Mouse (Mus musculus) lung, embryonic 16.5 days (tissue): ENCODE results near the gene Vegfc. TPM values are rescaled to one million over a fixed set of nuclear protein-coding genes. Genes with fewer than 3 reads are reported as not detected.
A peak's percentile ranks its signal among the peaks of the same experiment; 100 is the strongest.

Source experiments
- ATAC-seq: fragments of 200-750 bp; cut with Nextera tagmentation; 2 replicates; pipeline ENCODE4 v1.8.0; 2017; ENCODE audit warnings: low read depth, mild to moderate bottlenecking, moderate library complexity
- H3K27ac ChIP-seq: fragments of 300-500 bp; sonication (generic); 2 replicates; pipeline ENCODE4 v1.5.1; 2014; ENCODE audit warnings: mild to moderate bottlenecking, control low read depth, low read length
- H3K27me3 ChIP-seq: fragments of 300-500 bp; sonication (generic); 2 replicates; pipeline ENCODE4 v1.6.1; 2014; ENCODE audit warnings: low read depth, low read length, mixed read lengths; ENCODE audit not compliant: control insufficient read depth, insufficient read depth
- H3K36me3 ChIP-seq: fragments of 300-500 bp; sonication (generic); 2 replicates; pipeline ENCODE4 v1.6.1; 2014; ENCODE audit warnings: low read length; ENCODE audit not compliant: control insufficient read depth, insufficient read depth
- H3K4me1 ChIP-seq: fragments of 300-500 bp; sonication (generic); replicated peaks from 2 replicates; pipeline ENCODE4 v1.6.1; 2014; ENCODE audit warnings: low read length, mixed read lengths; ENCODE audit not compliant: control insufficient read depth, insufficient read depth
- H3K4me2 ChIP-seq: fragments of 300-500 bp; sonication (generic); 2 replicates; pipeline ENCODE4 v1.6.1; 2014; ENCODE audit warnings: low read depth, low read length, control low read depth
- H3K4me3 ChIP-seq: fragments of 300-500 bp; sonication (generic); 2 replicates; pipeline ENCODE4 v1.5.1; 2014; ENCODE audit warnings: mild to moderate bottlenecking, low read length, control low read depth
- H3K9ac ChIP-seq: fragments of 300-500 bp; sonication (generic); 2 replicates; pipeline ENCODE4 v1.6.1; 2014; ENCODE audit warnings: low read length, control low read depth
- H3K9me3 ChIP-seq: fragments of 300-500 bp; sonication (generic); 2 replicates; pipeline ENCODE4 v1.6.1; 2016; ENCODE audit warnings: low read length; ENCODE audit not compliant: control insufficient read depth
- WGBS: fragments of 180-500 bp; shearing (Covaris S2); extraction: QIAGEN DNeasy Blood & Tissue Kit; methylation state at CpG from one replicate; pipeline ENCODE4 v1.1.7; 2014; 5-methylcytosine and 5-hydroxymethylcytosine counted together
- polyA plus RNA-seq: library from polyadenylated mRNA; unstranded; fragments of >200 nt; fragmentation: Nextera tagmentation; extraction: Ambion mirVana; gene quantifications from 2 replicates; pipeline ENCODE4 v1.2.1, GENCODE M21; 2015

Vegfc gene
- polyA plus RNA-seq, 1 experiment from 2014 or later, result 5.7 TPM

- 69% methylated on average over 1 of the region's 1 CpGs for WGBS
- no peak for ATAC-seq
Observed at GRCm38 (mm10) chr8:54122345-54122744, 44.9 kb downstream of the Vegfc start.

GRCm38 (mm10) chr8:54130558-54130957 lies 53.2 kb downstream of the Vegfc start:
- Histone ChIP-seq H3K27ac (no peak overlapping the region), H3K4me1 (no peaks in the 10 kb centered on the region), H3K36me3 (no peaks in the 10 kb centered on the region), H3K9me3 (no peaks in the 10 kb centered on the region), H3K4me3 (no peak overlapping the region), H3K27me3 (no peaks in the 10 kb centered on the region), H3K4me2 (no peak overlapping the region), H3K9ac (no peak overlapping the region)
- WGBS, result 83% methylated on average over 2 of the region's 2 CpGs
- no peak for ATAC-seq

More at GRCm38 (mm10) chr8:54122345-54122744, 44.9 kb downstream of the Vegfc start:
- no peaks in the 10 kb centered on the region for H3K36me3 ChIP-seq
- no peak overlapping the region for H3K4me3 ChIP-seq
- H3K4me1 ChIP-seq, result no peaks in the 10 kb centered on the region
- no peaks in the 10 kb centered on the region for H3K27me3 ChIP-seq
- H3K27ac ChIP-seq, result no peak overlapping the region
- no peak overlapping the region for H3K9ac ChIP-seq
- H3K4me2 ChIP-seq, result no peak overlapping the region
- no peaks in the 10 kb centered on the region for H3K9me3 ChIP-seq

- H3K4me1 ChIP-seq, result no peaks in the 10 kb centered on the region
- H3K27ac ChIP-seq, result no peak overlapping the region
- H3K9ac ChIP-seq, result no peak overlapping the region
- H3K4me2 ChIP-seq, result no peak overlapping the region
- no peak overlapping the region for H3K4me3 ChIP-seq
- H3K36me3 ChIP-seq, result no peaks in the 10 kb centered on the region
- H3K27me3 ChIP-seq, result no peaks in the 10 kb centered on the region
- ATAC-seq, result no peak
- H3K9me3 ChIP-seq, result no peaks in the 10 kb centered on the region
- WGBS, result 56% methylated on average over 4 of the region's 4 CpGs
Observed at GRCm38 (mm10) chr8:54153240-54153639, 75.8 kb downstream of the Vegfc start.

DNA sequence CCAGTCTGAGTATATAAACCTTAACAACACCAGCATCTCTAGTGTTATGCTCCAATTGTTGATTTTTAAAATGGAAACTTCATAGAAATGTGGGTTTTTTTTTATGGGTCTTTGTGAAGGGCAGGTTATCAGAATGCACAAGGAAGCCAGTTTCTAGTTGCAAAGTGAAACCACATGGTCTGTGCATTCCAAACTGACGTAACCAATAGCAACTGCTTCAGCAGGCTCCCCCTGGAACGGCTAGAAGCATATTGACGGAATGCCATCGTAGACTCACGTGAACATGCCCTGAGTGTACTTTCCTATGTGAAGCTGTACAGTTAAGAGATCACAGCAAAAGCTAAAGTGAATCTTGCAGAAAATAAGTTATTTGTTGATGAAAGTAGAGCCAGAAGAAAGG lies 86.1 kb downstream of the Vegfc start:
- WGBS, result 20% methylated on average over 5 of the region's 5 CpGs
- no peak overlapping the region for H3K4me3 ChIP-seq
- H3K27me3 ChIP-seq, result no peaks in the 10 kb centered on the region
- no peak overlapping the region for H3K27ac ChIP-seq
- no peaks in the 10 kb centered on the region for H3K9me3 ChIP-seq
- H3K4me2 ChIP-seq, result peak overlapping the region; percentile 25; the same call in 1 of the 2 replicates
- ATAC-seq, result peak; percentile 51; the same call in 1 of the 2 replicates
- no peaks in the 10 kb centered on the region for H3K36me3 ChIP-seq
- peaks cover 7% of the 10 kb centered on the region; the same call in 1 of the 2 replicates for H3K4me1 ChIP-seq
- H3K9ac ChIP-seq, result no peak overlapping the region

DNA sequence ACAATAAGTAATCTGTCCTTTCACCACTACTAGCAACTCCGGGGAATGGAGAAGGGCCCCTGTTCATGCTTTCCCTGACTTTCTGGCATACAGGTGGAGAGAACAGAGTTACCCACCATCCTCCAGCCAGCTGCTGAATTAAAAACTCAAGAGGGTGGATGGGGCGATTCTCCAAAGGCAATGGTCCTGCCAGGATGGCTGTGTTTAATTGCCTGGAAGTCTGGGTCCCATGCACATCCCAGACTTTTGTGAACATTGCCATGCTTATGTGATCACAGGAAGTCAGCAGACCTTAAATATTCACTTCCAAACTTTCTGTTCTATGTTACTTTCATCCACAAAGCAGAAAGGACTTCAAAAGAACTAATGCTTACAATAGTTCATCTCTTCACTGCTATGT lies 107.9 kb downstream of the Vegfc start:
- 83% methylated on average over 2 of the region's 2 CpGs for WGBS
- no peaks in the 10 kb centered on the region for H3K9me3 ChIP-seq
- ATAC-seq, result no peak
- H3K27ac ChIP-seq, result no peak overlapping the region
- H3K36me3 ChIP-seq, result no peaks in the 10 kb centered on the region; the same call in 1 of the 2 replicates
- H3K27me3 ChIP-seq, result no peaks in the 10 kb centered on the region
- H3K4me1 ChIP-seq, result no peaks in the 10 kb centered on the region
- H3K9ac ChIP-seq, result no peak overlapping the region
- H3K4me2 ChIP-seq, result no peak overlapping the region
- no peak overlapping the region for H3K4me3 ChIP-seq

DNA sequence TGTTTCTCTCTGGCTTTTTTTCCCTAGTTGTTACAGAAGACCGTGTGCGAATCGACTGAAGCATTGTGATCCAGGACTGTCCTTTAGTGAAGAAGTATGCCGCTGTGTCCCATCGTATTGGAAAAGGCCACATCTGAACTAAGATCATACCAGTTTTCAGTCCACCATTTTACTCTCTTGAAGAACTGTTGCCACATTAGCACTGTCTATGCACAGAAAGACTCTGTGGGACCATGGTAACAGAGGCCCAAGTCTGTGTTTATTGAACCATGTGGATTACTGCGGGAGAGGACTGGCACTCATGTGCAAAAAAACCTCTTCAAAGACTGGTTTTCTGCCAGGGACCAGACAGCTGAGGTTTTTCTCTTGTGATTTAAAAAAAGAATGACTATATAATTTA lies 108.5 kb downstream of the Vegfc start:
- H3K4me2 ChIP-seq, result no peak overlapping the region
- no peaks in the 10 kb centered on the region for H3K9me3 ChIP-seq
- ATAC-seq, result no peak
- no peaks in the 10 kb centered on the region for H3K4me1 ChIP-seq
- WGBS, result 92% methylated on average over 6 of the region's 6 CpGs
- H3K4me3 ChIP-seq, result no peak overlapping the region
- H3K9ac ChIP-seq, result no peak overlapping the region
- no peak overlapping the region for H3K27ac ChIP-seq
- no peaks in the 10 kb centered on the region for H3K27me3 ChIP-seq
- H3K36me3 ChIP-seq, result no peaks in the 10 kb centered on the region; the same call in 1 of the 2 replicates

DNA sequence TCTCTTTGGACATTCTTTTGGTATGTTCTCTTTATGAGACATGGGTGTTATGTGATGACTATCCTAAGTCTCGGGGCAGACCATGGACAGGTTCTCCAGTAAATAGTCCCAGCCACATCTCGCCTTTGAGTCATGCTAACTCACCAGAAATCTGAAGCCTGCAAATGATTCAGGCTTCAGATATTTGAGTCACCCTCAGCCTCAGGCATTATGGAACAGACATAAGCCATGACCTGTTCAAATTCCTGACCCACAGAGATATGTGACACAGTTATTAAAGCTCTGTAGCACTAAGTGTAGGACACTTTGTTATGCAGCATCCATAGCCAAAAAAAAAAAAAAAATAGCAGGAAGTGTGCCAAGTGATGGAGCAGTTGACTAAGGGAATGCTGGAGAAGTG lies 138.8 kb downstream of the Vegfc start:
- WGBS, result 72% methylated on average over 2 of the region's 2 CpGs
- H3K4me2 ChIP-seq, result no peak overlapping the region
- H3K27ac ChIP-seq, result no peak overlapping the region
- H3K9ac ChIP-seq, result no peak overlapping the region
- no peak overlapping the region for H3K4me3 ChIP-seq
- H3K36me3 ChIP-seq, result no peaks in the 10 kb centered on the region
- no peaks in the 10 kb centered on the region for H3K9me3 ChIP-seq
- no peak for ATAC-seq
- no peaks in the 10 kb centered on the region for H3K4me1 ChIP-seq
- H3K27me3 ChIP-seq, result no peaks in the 10 kb centered on the region

GRCm38 (mm10) chr8:54228801-54229204 lies 151.4 kb downstream of the Vegfc start:
- ATAC-seq, result no peak
- no peaks in the 10 kb centered on the region for H3K36me3 ChIP-seq
- no peak overlapping the region for H3K9ac ChIP-seq
- H3K27me3 ChIP-seq, result no peaks in the 10 kb centered on the region
- WGBS, result 53% methylated on average over 1 of the region's 1 CpGs
- H3K4me2 ChIP-seq, result no peak overlapping the region
- H3K9me3 ChIP-seq, result no peaks in the 10 kb centered on the region
- no peak overlapping the region for H3K4me3 ChIP-seq
- no peaks in the 10 kb centered on the region for H3K4me1 ChIP-seq
- no peak overlapping the region for H3K27ac ChIP-seq

GRCm38 (mm10) chr8:54230638-54231037 lies 153.2 kb downstream of the Vegfc start:
- Histone ChIP-seq H3K27me3 (no peaks in the 10 kb centered on the region), H3K9ac (no peak overlapping the region), H3K4me3 (no peak overlapping the region), H3K27ac (no peak overlapping the region), H3K4me2 (no peak overlapping the region), H3K9me3 (no peaks in the 10 kb centered on the region), H3K36me3 (no peaks in the 10 kb centered on the region), H3K4me1 (no peaks in the 10 kb centered on the region)
- ATAC-seq, result no peak
- whole genome bisulfite sequencing, result 93% methylated on average over 1 of the region's 1 CpGs

- WGBS, result 67% methylated on average over 6 of the region's 6 CpGs
- Histone ChIP-seq H3K27me3 (no peaks in the 10 kb centered on the region), H3K36me3 (no peaks in the 10 kb centered on the region), H3K4me2 (no peak overlapping the region), H3K9me3 (no peaks in the 10 kb centered on the region), H3K9ac (no peak overlapping the region), H3K27ac (no peak overlapping the region), H3K4me3 (no peak overlapping the region), H3K4me1 (no peaks in the 10 kb centered on the region)
- ATAC-seq, result no peak
Observed at GRCm38 (mm10) chr8:54233316-54233715, 155.9 kb downstream of the Vegfc start.
